Mouse (Mus musculus): ENCODE measurements around the gene Olfr281.

DNA sequence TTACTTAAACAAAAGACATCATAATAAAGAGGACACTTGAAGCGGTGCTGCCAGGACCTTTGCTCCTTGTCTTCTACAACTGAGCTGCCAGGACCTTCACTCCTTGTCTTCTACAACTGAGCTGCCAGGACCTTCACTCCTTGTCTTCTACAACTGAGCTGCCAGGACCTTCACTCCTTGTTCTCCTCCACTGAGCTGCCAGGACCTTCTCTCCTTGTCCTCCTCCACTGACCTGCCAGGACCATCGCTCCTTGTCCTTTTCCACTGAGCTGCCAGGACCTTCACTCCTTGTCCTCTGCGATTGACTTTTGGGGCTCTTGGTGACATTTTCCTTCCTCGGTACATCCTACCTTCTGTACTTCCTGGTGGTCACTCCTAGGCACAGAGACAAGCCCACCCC is 3.9 kb upstream of the Olfr281 start:
- no peak for TF ChIP-seq POLR2A (IDR thresholded peaks at IDR 0.05; ENCODE audit: extremely low read depth, insufficient read depth, low read length)
- TF ChIP-seq CTCF (IDR thresholded peaks at IDR 0.05; ENCODE audit: extremely low read depth, insufficient read depth, low read length), result no peak
